Mouse (Mus musculus) left cerebral cortex, adult 9 months (tissue): ENCODE results near the gene Serinc5.
"Not testable (repeated sequence)": the region's sequence is repeated elsewhere in the genome, so short reads cannot be mapped to it uniquely, and the experiment has no call there.

ENCODE experiments used
- DNase-seq, 2 experiments: peaks; one replicate each; pipeline ENCODE4 v3.0.0; 2022; ENCODE audit warnings: low spot score in 2 of 2

Gene Serinc5

GRCm38 (mm10) chr13:92665008-92665407 lies 54.1 kb downstream of the Serinc5 start:
- DNase-seq: no peak

GRCm38 (mm10) chr13:92668214-92668985 lies 57.5 kb downstream of the Serinc5 start:
- DNase-seq: peak in 1 of 2 experiments; percentile 38

- DNase-seq: no peak
Measured at GRCm38 (mm10) chr13:92671727-92672126, 60.8 kb downstream of the Serinc5 start.

GRCm38 (mm10) chr13:92674676-92675075 lies 63.8 kb downstream of the Serinc5 start:
- DNase-seq: no peak

GRCm38 (mm10) chr13:92675308-92675707 lies 64.4 kb downstream of the Serinc5 start:
- DNase-seq: no peak

GRCm38 (mm10) chr13:92675897-92676584 lies 65.2 kb downstream of the Serinc5 start:
- DNase-seq: no peak

GRCm38 (mm10) chr13:92677656-92678055 lies 66.8 kb downstream of the Serinc5 start:
- DNase-seq: no peak

- DNase-seq: no peak
Measured at GRCm38 (mm10) chr13:92679661-92680060, 68.8 kb downstream of the Serinc5 start.

GRCm38 (mm10) chr13:92681541-92681940 lies 70.7 kb downstream of the Serinc5 start:
- no peak for DNase-seq

GRCm38 (mm10) chr13:92682833-92683232 lies 71.9 kb downstream of the Serinc5 start:
- no peak for DNase-seq

GRCm38 (mm10) chr13:92683464-92683863 lies 72.6 kb downstream of the Serinc5 start:
- DNase-seq: no peak

GRCm38 (mm10) chr13:92684310-92684709 lies 73.4 kb downstream of the Serinc5 start:
- DNase-seq: no peak

- DNase-seq: peak in 1 of 2 experiments; percentile 29
Measured at GRCm38 (mm10) chr13:92685273-92685672, 74.4 kb downstream of the Serinc5 start.

- not testable (repeated sequence) for DNase-seq
Measured at GRCm38 (mm10) chr13:92687151-92687550, 76.3 kb downstream of the Serinc5 start.

- DNase-seq: no peak
Measured at GRCm38 (mm10) chr13:92689061-92689460, 78.2 kb downstream of the Serinc5 start.

- no peak for DNase-seq
Measured at GRCm38 (mm10) chr13:92693866-92694550, 83.1 kb downstream of the Serinc5 start.

- no peak for DNase-seq
Measured at GRCm38 (mm10) chr13:92696491-92696939, 85.6 kb downstream of the Serinc5 start.

- no peak for DNase-seq
Measured at GRCm38 (mm10) chr13:92697141-92697540, 86.2 kb downstream of the Serinc5 start.

- DNase-seq: peak in 1 of 2 experiments; percentile 25
Measured at GRCm38 (mm10) chr13:92698781-92699180, 87.9 kb downstream of the Serinc5 start.

- DNase-seq: no peak
Measured at GRCm38 (mm10) chr13:92699395-92699794, 88.5 kb downstream of the Serinc5 start.

- DNase-seq: no peak
Measured at GRCm38 (mm10) chr13:92702035-92702434, 91.1 kb downstream of the Serinc5 start.
